In the genomic region with DNA sequence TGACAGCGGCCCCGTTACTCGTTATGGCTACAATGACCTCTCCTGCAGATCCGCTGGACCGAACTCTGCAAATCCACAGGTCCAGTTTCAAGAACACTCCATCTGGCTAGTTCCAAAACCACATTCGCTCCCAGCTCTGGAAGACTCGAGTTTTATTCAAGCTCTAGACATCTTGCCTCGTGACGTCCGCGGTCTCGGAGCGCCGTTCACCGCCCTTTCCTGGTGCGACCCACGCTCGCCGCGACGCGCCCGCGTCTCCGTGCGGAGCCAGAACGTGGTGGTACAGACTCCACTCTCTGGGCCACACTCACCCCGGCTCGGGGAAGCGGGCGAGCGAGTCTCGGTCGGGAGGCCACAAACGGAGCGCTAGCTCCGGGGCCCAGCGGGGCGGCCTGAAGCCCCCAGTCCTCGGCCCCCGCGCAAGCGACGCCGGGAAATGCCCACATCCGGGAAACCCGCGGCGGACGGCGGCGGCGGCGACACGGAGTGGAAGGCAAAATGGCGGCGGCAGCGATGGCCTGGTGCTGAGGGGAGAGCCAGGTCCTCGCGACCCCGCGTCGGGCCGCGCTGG, we compare ENCODE assay signal across 8 mouse cellular contexts. TPM values are rescaled to one million over a fixed set of nuclear protein-coding genes. Genes with fewer than 3 reads are reported as not detected.
DNase-seq lines count a peak whose midpoint lies in the region; ATAC-seq and TF ChIP-seq lines count a peak whose summit lies in the region.

A gene (minus strand): TSS at position 406 of the 571 bp plus-strand sequence.
A gene (plus strand): TSS at position 484 of the 571 bp plus-strand sequence.

- peak within 1 kb of the TSS; percentile 91 for H3K27ac ChIP-seq in forebrain, embryonic 15.5 days (replicated peaks)
- peak within 1 kb of the TSS; percentile 98 for H3K27ac ChIP-seq in liver, postnatal 0 days (ENCODE audit: low read depth)
- peak within 1 kb of the TSS; percentile 95 for H3K27ac ChIP-seq in neural tube, embryonic 13.5 days (replicated peaks)

- no peaks in the 10 kb centered on the region for H3K9me3 ChIP-seq in forebrain, embryonic 15.5 days
- H3K9me3 ChIP-seq in liver, postnatal 0 days (ENCODE audit: low read length) = no peaks in the 10 kb centered on the region
- no peaks in the 10 kb centered on the region for H3K9me3 ChIP-seq in neural tube, embryonic 13.5 days

- peak within 1 kb of the TSS; percentile 98 for H3K9ac ChIP-seq in forebrain, embryonic 15.5 days (replicated peaks)
- peak within 1 kb of the TSS; percentile 92 for H3K9ac ChIP-seq in liver, postnatal 0 days (replicated peaks)
- peak within 1 kb of the TSS; percentile 98 for H3K9ac ChIP-seq in neural tube, embryonic 13.5 days

- H3K36me3 ChIP-seq in forebrain, embryonic 15.5 days = peaks cover 32% of the 10 kb centered on the region
- peaks cover 20% of the 10 kb centered on the region for H3K36me3 ChIP-seq in liver, postnatal 0 days (replicated peaks; ENCODE audit: insufficient read depth, low read length)
- peaks cover 35% of the 10 kb centered on the region for H3K36me3 ChIP-seq in neural tube, embryonic 13.5 days

- peak within 1 kb of the TSS; percentile 100 for H3K4me3 ChIP-seq in forebrain, embryonic 15.5 days
- H3K4me3 ChIP-seq in liver, postnatal 0 days (ENCODE audit: low read depth, low read length) = peak within 1 kb of the TSS; percentile 98
- H3K4me3 ChIP-seq in neural tube, embryonic 13.5 days = peak within 1 kb of the TSS; percentile 91

- under 1% methylated on average over 65 of the region's 65 CpGs for WGBS in forebrain, embryonic 15.5 days
- WGBS in liver, postnatal 0 days (ENCODE audit: insufficient replicate concordance) = under 1% methylated on average over 50 of the region's 65 CpGs
- under 1% methylated on average over 56 of the region's 65 CpGs for WGBS in neural tube, embryonic 13.5 days

- H3K27me3 ChIP-seq in forebrain, embryonic 15.5 days = no peaks in the 10 kb centered on the region
- no peaks in the 10 kb centered on the region for H3K27me3 ChIP-seq in liver, postnatal 0 days (ENCODE audit: insufficient read depth, low read length)
- no peaks in the 10 kb centered on the region for H3K27me3 ChIP-seq in neural tube, embryonic 13.5 days

- peak; percentile 33 for DNase-seq in ES-CJ7 (ENCODE audit: low read depth, low spot score)
- peak; percentile 80 for DNase-seq in cerebellum, adult 11-12 months
- DNase-seq in heart, postnatal 14 days = peak; percentile 91 to 93
- DNase-seq in layer of hippocampus, adult 11-12 months (ENCODE audit: low spot score) = peak; percentile 78
- peak; percentile 91 for DNase-seq in liver, postnatal 0 days
- peak; percentile 64 for DNase-seq in telencephalon, adult 2 months (ENCODE audit: low read depth, low spot score)

- TF ChIP-seq EP300 in liver, postnatal 0 days (IDR thresholded peaks at IDR 0.05; ENCODE audit: low read depth) = no peak

- H3K4me1 ChIP-seq in forebrain, embryonic 15.5 days = peaks cover 54% of the 10 kb centered on the region
- H3K4me1 ChIP-seq in liver, postnatal 0 days (ENCODE audit: insufficient read depth) = peaks cover 30% of the 10 kb centered on the region
- peaks cover 52% of the 10 kb centered on the region for H3K4me1 ChIP-seq in neural tube, embryonic 13.5 days (replicated peaks)

- intact Hi-C loops in heart, postnatal 14 days (cut with DNase I) = no loop called here

- TF ChIP-seq CTCF in liver, postnatal 0 days (IDR thresholded peaks at IDR 0.05; ENCODE audit: low read depth) = no peak

- H3K4me2 ChIP-seq in forebrain, embryonic 15.5 days (replicated peaks) = peak within 1 kb of the TSS; percentile 73
- peak within 1 kb of the TSS; percentile 94 for H3K4me2 ChIP-seq in liver, postnatal 0 days (ENCODE audit: low read depth, low read length)
- H3K4me2 ChIP-seq in neural tube, embryonic 13.5 days = peak within 1 kb of the TSS; percentile 83

- peak; percentile 93 for ATAC-seq in forebrain, embryonic 15.5 days (replicated peaks)
- peak; percentile 85 for ATAC-seq in liver, postnatal 0 days
- ATAC-seq in neural tube, embryonic 13.5 days (ENCODE audit: low read depth) = peak; percentile 90

RNA-seq across cellular contexts. Expression of the first gene that starts in this region (rescaled TPM):
- 163 and 164 TPM in 2 replicates for polyA plus RNA-seq in forebrain, embryonic 15.5 days (2015; fragmentation: Nextera tagmentation; extraction: Ambion mirVana)
- 100 to 1,000 TPM in 1 of 2 experiments, 10 to 100 TPM in 1; 98.7 to 106 TPM for total RNA-seq in heart, postnatal 14 days (2021)
- 64.8 and 67.2 TPM in 2 replicates for polyA plus RNA-seq in liver, postnatal 0 days (2015; fragmentation: Nextera tagmentation; extraction: Ambion mirVana)
- 184 and 187 TPM in 2 replicates for polyA plus RNA-seq in neural tube, embryonic 13.5 days (2015; fragmentation: Nextera tagmentation; extraction: Ambion mirVana)

RNA-seq across cellular contexts. Expression of the second gene that starts in this region (rescaled TPM):
- 10.5 and 10.8 TPM in 2 replicates for polyA plus RNA-seq in forebrain, embryonic 15.5 days (2015; fragmentation: Nextera tagmentation; extraction: Ambion mirVana)
- 10 to 100 TPM; 16.9 to 17.2 TPM for total RNA-seq in heart, postnatal 14 days (2021)
- 2.1 and 2.5 TPM in 2 replicates for polyA plus RNA-seq in liver, postnatal 0 days (2015; fragmentation: Nextera tagmentation; extraction: Ambion mirVana)
- polyA plus RNA-seq in neural tube, embryonic 13.5 days (2015; fragmentation: Nextera tagmentation; extraction: Ambion mirVana) = 9.8 and 9.9 TPM in 2 replicates

Comparison
In these comparisons a context has a peak if more than half of its experiments do, and no peak if none do; other contexts are left out.
1. Peak in every context shown above with its lines: DNase-seq, ATAC-seq, H3K4me3 ChIP-seq and H3K27ac ChIP-seq.
2. DNase-seq: peak in every context shown above with its lines; median percentile 92 in heart, postnatal 14 days; 91 in liver, postnatal 0 days; 80 in cerebellum, adult 11-12 months; 78 in layer of hippocampus, adult 11-12 months; 64 in telencephalon, adult 2 months; 33 in ES-CJ7.